Mouse (Mus musculus) kidney, adult 2 months (tissue): ENCODE data around the gene Tango6.

ENCODE experiments used
- CTCF ChIP-seq: fragments of 200-500 bp; conservative IDR thresholded peaks from 2 replicates; pipeline ENCODE4 v1.5.1; 2011; ENCODE audit warnings: low read depth, mild to moderate bottlenecking, control low read depth, low read length, moderate library complexity, mixed read lengths; ENCODE audit not compliant: insufficient read depth, insufficient read length
- POLR2A ChIP-seq: fragments of 200-500 bp; IDR thresholded peaks from one replicate; pipeline ENCODE4 v1.6.1; 2011; ENCODE audit warnings: low read depth, low read length, control low read depth

DNA sequence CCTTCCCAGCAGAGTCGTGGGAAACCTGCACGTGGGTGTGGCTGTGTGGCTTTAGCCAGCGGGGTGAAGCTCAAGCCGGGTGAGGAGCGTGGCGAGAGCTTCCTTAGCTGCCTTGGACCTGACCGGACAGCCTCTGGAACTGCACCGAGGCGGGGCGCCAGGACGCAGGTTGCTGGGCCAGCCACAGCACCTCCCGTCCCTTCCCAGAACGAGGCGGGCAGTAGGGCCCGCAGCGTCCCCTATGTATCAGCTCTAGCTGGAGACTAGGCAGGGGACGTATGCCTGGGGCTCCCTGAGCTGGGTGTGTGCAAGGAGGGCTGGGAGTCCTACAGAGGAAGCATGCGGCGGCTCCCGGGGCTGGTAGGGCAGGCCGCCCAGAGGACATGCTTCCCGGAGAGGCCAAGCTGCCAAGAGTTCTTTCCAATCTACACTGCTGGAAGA is 189.1 kb downstream of the Tango6 start:
- TF ChIP-seq CTCF: no peak; the same call in 1 of the 2 replicates
- TF ChIP-seq POLR2A: no peak
